Mouse (Mus musculus) thymus, adult 2 months (tissue): ENCODE results near the gene Lsm2.

Experiments
- CTCF ChIP-seq: fragments of 200-500 bp; IDR thresholded peaks from 2 replicates; pipeline ENCODE4 v1.5.1; 2012; ENCODE audit warnings: mild to moderate bottlenecking, control low read depth, low read length, moderate library complexity, borderline replicate concordance; ENCODE audit not compliant: control insufficient read depth, poor library complexity, insufficient read depth; ENCODE audit errors: extremely low read depth
- POLR2A ChIP-seq: fragments of 200-500 bp; IDR thresholded peaks from 2 replicates; pipeline ENCODE4 v1.6.1; 2012; ENCODE audit warnings: mild to moderate bottlenecking, low read length, control low read depth, moderate library complexity; ENCODE audit not compliant: control insufficient read depth, poor library complexity, insufficient read depth; ENCODE audit errors: extremely low read depth

DNA sequence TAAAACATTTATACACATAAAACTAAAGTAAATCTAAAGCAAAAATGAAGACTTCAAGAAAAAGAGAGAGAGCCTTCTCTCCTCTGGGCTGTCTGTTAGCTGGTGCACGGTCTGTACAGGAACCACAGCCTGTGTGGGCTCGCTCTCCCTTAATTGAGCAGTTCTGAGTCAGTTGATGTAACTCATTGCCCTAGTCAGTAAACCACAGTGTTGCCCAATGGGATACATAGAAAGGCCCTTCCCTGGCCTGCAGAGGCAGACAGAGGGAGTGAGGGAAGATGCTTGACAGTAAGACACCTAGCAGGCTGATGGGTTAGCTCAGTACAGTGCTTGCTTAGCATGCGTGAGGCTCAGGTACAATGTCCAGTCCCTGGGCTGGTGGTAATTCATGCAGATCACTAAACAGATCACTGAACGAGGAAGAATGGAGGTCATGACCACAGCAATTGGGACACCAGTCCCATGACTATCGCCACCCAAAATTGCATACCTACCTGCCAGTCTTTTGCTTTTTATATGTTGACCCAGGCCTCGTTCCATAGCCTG, 43.6 kb upstream of the Lsm2 start:
- TF ChIP-seq CTCF, result no peak
- TF ChIP-seq POLR2A, result no peak
